Mouse (Mus musculus) ES-Bruce4 (cell line): ENCODE data around the gene Iffo2. TPM values are rescaled to one million over a fixed set of nuclear protein-coding genes. Genes with fewer than 3 reads are reported as not detected.

Experiments used
- H3K27ac ChIP-seq: 2 replicates; pipeline ENCODE4 v1.5.1; 2012; ENCODE audit warnings: low read length, inconsistent platforms; ENCODE audit not compliant: insufficient read depth
- H3K27me3 ChIP-seq: 2 replicates; pipeline ENCODE4 v1.6.1; 2012; ENCODE audit warnings: mild to moderate bottlenecking, low read length, inconsistent platforms; ENCODE audit not compliant: control insufficient read depth, poor library complexity, insufficient read depth, severe bottlenecking
- H3K36me3 ChIP-seq: 2 replicates; pipeline ENCODE4 v1.6.1; 2012; ENCODE audit warnings: inconsistent platforms, mild to moderate bottlenecking, low read length, moderate library complexity; ENCODE audit not compliant: control insufficient read depth, poor library complexity, insufficient read depth, severe bottlenecking
- H3K4me1 ChIP-seq: one replicate; pipeline ENCODE4 v1.8.1; 2011; ENCODE audit warnings: low read length; ENCODE audit not compliant: control insufficient read depth, insufficient read depth
- H3K4me3 ChIP-seq: 2 replicates; pipeline ENCODE4 v1.5.1; 2011; ENCODE audit warnings: low read depth, mild to moderate bottlenecking, low read length
- H3K9ac ChIP-seq: 2 replicates; pipeline ENCODE4 v1.6.1; 2012; ENCODE audit warnings: low read depth, mild to moderate bottlenecking, inconsistent platforms; ENCODE audit not compliant: poor library complexity, severe bottlenecking
- H3K9me3 ChIP-seq: replicated peaks from 2 replicates; pipeline ENCODE4 v1.6.1; 2012; ENCODE audit warnings: mild to moderate bottlenecking, low read length, inconsistent platforms; ENCODE audit not compliant: control insufficient read depth, poor library complexity, insufficient read depth, severe bottlenecking
- CTCF ChIP-seq: IDR thresholded peaks from one replicate; pipeline ENCODE4 v1.8.1; 2011; ENCODE audit warnings: low read depth, low read length
- EP300 ChIP-seq: IDR thresholded peaks from 2 replicates; pipeline ENCODE4 v1.6.1; 2011; ENCODE audit warnings: low read depth, low read length; ENCODE audit not compliant: insufficient read depth
- POLR2A ChIP-seq: IDR thresholded peaks from one replicate; pipeline ENCODE4 v1.8.1; 2011; ENCODE audit warnings: low read length; ENCODE audit not compliant: insufficient read depth
- polyA plus RNA-seq: library from polyadenylated mRNA; stranded (reverse); fragments of >200 nt; gene quantifications from 2 replicates; pipeline ENCODE4 v1.2.4, GENCODE M21; 2011; ENCODE audit warnings: low read depth; ENCODE audit not compliant: missing spikeins, insufficient read depth, insufficient read length

Gene Iffo2
- polyA plus RNA-seq, 1 experiment: 20.5 TPM

DNA sequence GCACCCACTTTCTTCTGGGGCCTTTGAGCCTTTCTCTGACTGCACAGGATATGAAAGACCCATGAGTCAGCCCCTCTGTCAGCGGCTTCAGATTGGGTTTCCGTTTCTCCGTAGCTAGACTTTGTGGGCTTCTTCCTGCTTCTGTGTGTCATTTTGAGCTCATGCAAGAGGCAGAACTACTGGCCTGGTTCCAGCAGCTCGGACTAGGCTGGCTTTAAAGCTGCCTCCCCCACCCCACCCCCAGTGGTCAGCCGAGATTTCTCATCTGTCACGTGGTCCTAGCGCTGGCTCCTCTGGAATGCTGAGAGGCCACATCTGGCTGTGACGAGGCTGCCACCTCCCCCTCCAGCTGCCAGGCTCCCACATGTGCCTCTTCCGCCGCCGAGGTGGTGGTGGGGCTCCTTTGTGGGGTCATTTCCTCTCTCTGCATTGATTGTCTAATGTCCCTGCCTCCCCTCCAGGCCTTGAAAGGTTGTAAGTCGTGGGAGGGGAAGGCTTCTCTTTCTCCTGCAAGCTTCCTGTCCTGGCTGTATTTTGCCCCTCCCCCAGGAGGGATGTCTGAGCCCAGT is 68.7 kb downstream of the Iffo2 start:
- Histone ChIP-seq H3K27ac (peak overlapping the region; percentile 88), H3K36me3 (no peaks in the 10 kb centered on the region), H3K4me3 (peak overlapping the region; percentile 20; the same call in 1 of the 2 replicates)

GRCm38 (mm10) chr4:139601519-139602356 is 71.4 kb downstream of the Iffo2 start:
- no peaks in the 10 kb centered on the region for H3K27me3 ChIP-seq
- TF ChIP-seq POLR2A (no peak), EP300 (no peak), CTCF (no peak)
- H3K4me3 ChIP-seq: no peak overlapping the region
- no peak overlapping the region for H3K9ac ChIP-seq
- no peaks in the 10 kb centered on the region for H3K9me3 ChIP-seq
- H3K27ac ChIP-seq: 0 out of 2 replicates have a peak overlapping the region, but pooled peaks have one; percentile 7
- H3K4me1 ChIP-seq: peaks cover 10% of the 10 kb centered on the region
- H3K36me3 ChIP-seq: no peaks in the 10 kb centered on the region

More for the DNA sequence above, 68.7 kb downstream of the Iffo2 start:
- TF ChIP-seq EP300 (peak; percentile 97), POLR2A (no peak)
- Histone ChIP-seq H3K9me3 (no peaks in the 10 kb centered on the region), H3K27me3 (no peaks in the 10 kb centered on the region), H3K9ac (peak overlapping the region; percentile 50), H3K4me1 (peaks cover 23% of the 10 kb centered on the region)

GRCm38 (mm10) chr4:139602357-139603244 is 72.3 kb downstream of the Iffo2 start, which contains the start of gene Gm21969:
Gm21969 (plus strand) TSS chr4:139603186.
- no peak within 1 kb of the TSS for H3K4me3 ChIP-seq
- peak within 1 kb of the TSS; percentile 8; the same call in 1 of the 2 replicates for H3K27ac ChIP-seq
- H3K9ac ChIP-seq: no peak within 1 kb of the TSS
- peak; percentile 86 for TF ChIP-seq CTCF
- TF ChIP-seq POLR2A: no peak
- no peaks in the 10 kb centered on the region for H3K9me3 ChIP-seq
- peaks cover 8% of the 10 kb centered on the region for H3K4me1 ChIP-seq
- no peaks in the 10 kb centered on the region for H3K36me3 ChIP-seq
- no peaks in the 10 kb centered on the region for H3K27me3 ChIP-seq

GRCm38 (mm10) chr4:139605216-139605615 is 74.9 kb downstream of the Iffo2 start:
- Histone ChIP-seq H3K27ac (no peak overlapping the region), H3K4me3 (no peak overlapping the region), H3K36me3 (no peaks in the 10 kb centered on the region), H3K9me3 (no peaks in the 10 kb centered on the region), H3K4me1 (peaks cover 9% of the 10 kb centered on the region), H3K27me3 (no peaks in the 10 kb centered on the region), H3K9ac (no peak overlapping the region)
- TF ChIP-seq EP300 (no peak), POLR2A (no peak), CTCF (no peak)

- H3K4me3 ChIP-seq: no peak overlapping the region
- H3K27me3 ChIP-seq: no peaks in the 10 kb centered on the region
- TF ChIP-seq CTCF: no peak
- TF ChIP-seq POLR2A: no peak
- no peak for TF ChIP-seq EP300
- H3K9me3 ChIP-seq: no peaks in the 10 kb centered on the region
- H3K4me1 ChIP-seq: peaks cover 5% of the 10 kb centered on the region
- H3K9ac ChIP-seq: no peak overlapping the region
- H3K27ac ChIP-seq: no peak overlapping the region
- no peaks in the 10 kb centered on the region for H3K36me3 ChIP-seq
Measured at GRCm38 (mm10) chr4:139606732-139607131, 76.4 kb downstream of the Iffo2 start.
